ENCODE assay signal across 10 mouse cellular contexts in the genomic region with DNA sequence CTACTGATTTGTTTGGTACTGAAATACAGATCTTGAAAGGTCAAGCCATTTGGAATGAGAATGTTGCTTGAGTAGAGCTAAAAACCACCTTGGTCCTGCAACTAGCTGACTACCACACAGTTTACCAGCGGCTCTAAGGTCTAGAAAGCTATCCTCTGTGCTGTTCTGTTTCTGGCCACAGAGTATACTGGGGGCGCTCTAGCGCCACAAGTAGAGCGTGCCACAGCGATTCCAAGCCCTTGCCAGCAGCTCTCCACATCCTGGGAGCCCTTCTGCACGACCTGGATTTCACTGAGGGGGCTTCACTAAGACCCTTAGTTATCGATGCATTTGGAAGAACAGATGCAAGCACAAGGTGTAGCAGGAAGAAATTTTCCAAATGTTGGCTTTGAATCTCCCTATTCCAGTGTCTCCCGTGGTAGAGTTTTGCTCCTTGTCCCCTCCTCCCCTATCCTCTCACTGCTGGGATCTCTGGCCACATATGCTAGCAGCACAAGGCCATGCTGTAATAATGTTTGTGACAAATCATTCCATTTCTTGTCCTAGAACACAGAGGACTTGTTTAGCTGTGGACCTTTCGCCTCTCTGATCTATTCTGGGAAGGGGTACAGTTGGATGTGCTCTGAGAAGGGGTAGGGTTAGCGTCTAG. TPM values are rescaled to one million over a fixed set of nuclear protein-coding genes. Genes with fewer than 3 reads are reported as not detected.
DNase-seq lines count a peak whose midpoint lies in the region; ATAC-seq and TF ChIP-seq lines count a peak whose summit lies in the region.
"Had no signal": no experiment of that assay in that cellular context is flagged by ENCODE, and none has a peak within 500 bp of the region (broad histone marks: within the 10 kb centered on the region; RNA-seq: fewer than 3 reads in every experiment).

No protein-coding gene starts in this region.

- no peak for TF ChIP-seq EP300 in liver, embryonic 14.5 days (IDR thresholded peaks at IDR 0.05; ENCODE audit: low read depth)

- H3K9ac ChIP-seq in liver, embryonic 12.5 days, result no peak overlapping the region
- no peak overlapping the region for H3K9ac ChIP-seq in forebrain, embryonic 12.5 days
- H3K9ac ChIP-seq in liver, embryonic 14.5 days (replicated peaks), result no peak overlapping the region
- H3K9ac ChIP-seq: limb, embryonic 15.5 days had no signal

- H3K9me3 ChIP-seq in liver, embryonic 12.5 days (replicated peaks), result no peaks in the 10 kb centered on the region
- no peaks in the 10 kb centered on the region for H3K9me3 ChIP-seq in forebrain, embryonic 12.5 days
- no peaks in the 10 kb centered on the region for H3K9me3 ChIP-seq in liver, embryonic 14.5 days (ENCODE audit: control insufficient read depth, low read length)
- H3K9me3 ChIP-seq: limb, embryonic 15.5 days had no signal

- 36% methylated on average over 10 of the region's 10 CpGs for WGBS in liver, embryonic 12.5 days (ENCODE audit: insufficient replicate concordance)
- 40% methylated on average over 10 of the region's 10 CpGs for WGBS in forebrain, embryonic 12.5 days
- 33% methylated on average over 10 of the region's 10 CpGs for WGBS in liver, embryonic 14.5 days (ENCODE audit: insufficient replicate concordance)

- no peaks in the 10 kb centered on the region for H3K4me1 ChIP-seq in liver, embryonic 12.5 days
- H3K4me1 ChIP-seq in forebrain, embryonic 12.5 days, result no peaks in the 10 kb centered on the region
- H3K4me1 ChIP-seq in liver, embryonic 14.5 days (replicated peaks; ENCODE audit: control insufficient read depth in 2 of 2, insufficient read depth in 2 of 2, low read length in 1 of 2), result no peaks in the 10 kb centered on the region
- H3K4me1 ChIP-seq: limb, embryonic 15.5 days had no signal

- peak; percentile 52; the same call in 1 of the 2 replicates for ATAC-seq in cerebellum, adult (ENCODE audit: insufficient number of reproducible peaks, low FRiP score, low TSS enrichment)
- ATAC-seq in liver, embryonic 12.5 days, result no peak
- ATAC-seq in forebrain, embryonic 12.5 days (ENCODE audit: low FRiP score), result peak; percentile 61; the same call in 1 of the 2 replicates
- no peak for ATAC-seq in liver, embryonic 14.5 days (ENCODE audit: insufficient read depth)

- no peaks in the 10 kb centered on the region for H3K36me3 ChIP-seq in liver, embryonic 12.5 days
- no peaks in the 10 kb centered on the region for H3K36me3 ChIP-seq in forebrain, embryonic 12.5 days (replicated peaks)
- no peaks in the 10 kb centered on the region for H3K36me3 ChIP-seq in liver, embryonic 14.5 days (replicated peaks; ENCODE audit: control insufficient read depth, insufficient read depth, low read depth)
- H3K36me3 ChIP-seq: limb, embryonic 15.5 days had no signal

- TF ChIP-seq CTCF in liver, embryonic 14.5 days (IDR thresholded peaks at IDR 0.05; ENCODE audit: low read depth), result peak; percentile 53

- H3K4me2 ChIP-seq in liver, embryonic 12.5 days, result no peak overlapping the region
- H3K4me2 ChIP-seq in forebrain, embryonic 12.5 days, result no peak overlapping the region
- no peak overlapping the region for H3K4me2 ChIP-seq in liver, embryonic 14.5 days (ENCODE audit: low read depth)
- H3K4me2 ChIP-seq: limb, embryonic 15.5 days had no signal

- H3K27me3 ChIP-seq in liver, embryonic 12.5 days (replicated peaks), result no peaks in the 10 kb centered on the region
- H3K27me3 ChIP-seq in forebrain, embryonic 12.5 days, result no peaks in the 10 kb centered on the region
- no peaks in the 10 kb centered on the region for H3K27me3 ChIP-seq in liver, embryonic 14.5 days (ENCODE audit: control insufficient read depth, insufficient read depth, low read length)
- H3K27me3 ChIP-seq: limb, embryonic 15.5 days had no signal

- H3K4me3 ChIP-seq in liver, embryonic 12.5 days, result no peak overlapping the region
- H3K4me3 ChIP-seq in forebrain, embryonic 12.5 days (replicated peaks), result no peak overlapping the region
- no peak overlapping the region for H3K4me3 ChIP-seq in liver, embryonic 14.5 days (ENCODE audit: insufficient read depth in 1 of 2, low read depth in 2 of 2, low read length in 2 of 2)
- H3K4me3 ChIP-seq: limb, embryonic 15.5 days had no signal

- no peak overlapping the region for H3K27ac ChIP-seq in liver, embryonic 12.5 days
- no peak overlapping the region for H3K27ac ChIP-seq in forebrain, embryonic 12.5 days
- H3K27ac ChIP-seq in liver, embryonic 14.5 days, result no peak overlapping the region
- H3K27ac ChIP-seq: limb, embryonic 15.5 days had no signal

- DNase-seq in cerebellum, adult 9-10 months, result no peak
- DNase-seq in liver, result peak; percentile 9
- DNase-seq in liver, embryonic 14.5 days (ENCODE audit: low read depth in 3 of 3, low spot score in 3 of 3), result no peak
- DNase-seq in testis, postnatal 10 days (ENCODE audit: low spot score), result peak; percentile 41
- no peak for DNase-seq in heart, postnatal 4 days

RNA-seq across cellular contexts. Expression of a gene that starts 31.2 kb away (rescaled TPM):
- polyA plus RNA-seq in liver, embryonic 12.5 days (2016; fragmentation: Nextera tagmentation; extraction: Ambion mirVana), result 0.17 TPM in 1 of 2 replicates, not detected in the other
- 0.11 and 0.47 TPM in 2 replicates for polyA plus RNA-seq in forebrain, embryonic 12.5 days (2016; fragmentation: Nextera tagmentation; extraction: Ambion mirVana)
- 0.02 TPM in 2 replicates for polyA plus RNA-seq in liver, embryonic 14.5 days (2012; rRNA removed)
- polyA plus RNA-seq in liver, embryonic 14.5 days (2014; fragmentation: Nextera tagmentation; extraction: Ambion mirVana), result 0.08 TPM in 1 of 2 replicates, not detected in the other
- total RNA-seq in heart, postnatal 4 days (2021), result under 1 TPM; 0.16 to 0.79 TPM
- polyA plus RNA-seq: spleen, adult 2 months had no signal

RNA-seq across cellular contexts. Expression of a gene that starts 50.1 kb away (rescaled TPM):
- polyA plus RNA-seq in liver, embryonic 12.5 days (2016; fragmentation: Nextera tagmentation; extraction: Ambion mirVana), result not detected in 2 replicates
- not detected in 2 replicates for polyA plus RNA-seq in forebrain, embryonic 12.5 days (2016; fragmentation: Nextera tagmentation; extraction: Ambion mirVana)
- polyA plus RNA-seq in liver, embryonic 14.5 days (2012; rRNA removed), result not detected in 2 replicates
- polyA plus RNA-seq in liver, embryonic 14.5 days (2014; fragmentation: Nextera tagmentation; extraction: Ambion mirVana), result not detected in 2 replicates
- not detected for total RNA-seq in heart, postnatal 4 days (2021)
- polyA plus RNA-seq: spleen, adult 2 months had no signal

Comparison
In these comparisons a context has a peak if more than half of its experiments do, and no peak if none do; other contexts are left out.
1. DNase-seq: peak in liver (single experiment) and testis, postnatal 10 days (single experiment); none in cerebellum, adult 9-10 months (single experiment), liver, embryonic 14.5 days (0 of 3) and heart, postnatal 4 days (single experiment).
2. ATAC-seq: peak in cerebellum, adult (single experiment) and forebrain, embryonic 12.5 days (single experiment); none in liver, embryonic 12.5 days (single experiment) and liver, embryonic 14.5 days (single experiment).